Mouse (Mus musculus) brain, embryonic 14.5 days (tissue): ENCODE results near the gene Commd8.

Source experiments
- CTCF ChIP-seq: fragments of 200-500 bp; IDR thresholded peaks from 2 replicates; pipeline ENCODE4 v1.5.1; 2012; ENCODE audit warnings: inconsistent platforms, mild to moderate bottlenecking, moderate library complexity, borderline replicate concordance; ENCODE audit not compliant: insufficient read depth, insufficient read length; ENCODE audit errors: extremely low read depth
- POLR2A ChIP-seq: fragments of 200-500 bp; IDR thresholded peaks from 2 replicates; pipeline ENCODE4 v1.6.1; 2012; ENCODE audit warnings: mild to moderate bottlenecking, inconsistent platforms, borderline replicate concordance; ENCODE audit not compliant: poor library complexity, insufficient read depth, insufficient read length, severe bottlenecking; ENCODE audit errors: extremely low read depth

- TF ChIP-seq CTCF (no peak), POLR2A (no peak)
Observed at GRCm38 (mm10) chr5:72204507-72204906, 36.5 kb upstream of the Commd8 start.
